ENCODE assay signal across 8 mouse cellular contexts in genomic region chr9:41378627-41379231, GRCm38 (mm10).
A peak's percentile ranks its signal among the peaks of the same experiment; 100 is the strongest.
DNase-seq lines count a peak whose midpoint lies in the region; ATAC-seq and TF ChIP-seq lines count a peak whose summit lies in the region.

No protein-coding gene starts in this region.

- no peaks in the 10 kb centered on the region for H3K36me3 ChIP-seq in heart, embryonic 10.5 days
- no peaks in the 10 kb centered on the region for H3K36me3 ChIP-seq in forebrain, postnatal 0 days (ENCODE audit: insufficient read depth)
- no peaks in the 10 kb centered on the region for H3K36me3 ChIP-seq in midbrain, embryonic 15.5 days (replicated peaks)

- no peaks in the 10 kb centered on the region for H3K27me3 ChIP-seq in heart, embryonic 10.5 days (ENCODE audit: insufficient read depth, poor library complexity, severe bottlenecking)
- no peaks in the 10 kb centered on the region for H3K27me3 ChIP-seq in forebrain, postnatal 0 days (ENCODE audit: insufficient read depth, low read length)
- no peaks in the 10 kb centered on the region for H3K27me3 ChIP-seq in midbrain, embryonic 15.5 days (replicated peaks)

- TF ChIP-seq POLR2A in brain, embryonic 14.5 days (IDR thresholded peaks at IDR 0.05; ENCODE audit: borderline replicate concordance, extremely low read depth, insufficient read depth, insufficient read length, poor library complexity, severe bottlenecking) = no peak

- no peak for TF ChIP-seq CTCF in brain, embryonic 14.5 days (IDR thresholded peaks at IDR 0.05; ENCODE audit: borderline replicate concordance, extremely low read depth, insufficient read depth, insufficient read length)
- no peak for TF ChIP-seq CTCF in forebrain, postnatal 0 days (IDR thresholded peaks at IDR 0.05; ENCODE audit: low read depth)

- H3K27ac ChIP-seq in heart, embryonic 10.5 days = peak overlapping the region; percentile 69
- peak overlapping the region; percentile 99 for H3K27ac ChIP-seq in forebrain, postnatal 0 days (ENCODE audit: low read depth, low read length)
- peak overlapping the region; percentile 99 for H3K27ac ChIP-seq in midbrain, embryonic 15.5 days

- H3K9ac ChIP-seq in forebrain, postnatal 0 days = peak overlapping the region; percentile 92
- peak overlapping the region; percentile 64 for H3K9ac ChIP-seq in midbrain, embryonic 15.5 days

- peak overlapping the region; percentile 70 for H3K4me2 ChIP-seq in forebrain, postnatal 0 days (ENCODE audit: low read depth)
- peak overlapping the region; percentile 60 for H3K4me2 ChIP-seq in midbrain, embryonic 15.5 days

- 61% methylated on average over 10 of the region's 10 CpGs for WGBS in heart, embryonic 10.5 days
- WGBS in forebrain, postnatal 0 days = 11% methylated on average over 10 of the region's 10 CpGs
- WGBS in midbrain, embryonic 15.5 days = 4% methylated on average over 10 of the region's 10 CpGs

- H3K4me3 ChIP-seq in heart, embryonic 10.5 days = no peak overlapping the region
- H3K4me3 ChIP-seq in forebrain, postnatal 0 days (ENCODE audit: low read depth, low read length) = peak overlapping the region; percentile 45
- peak overlapping the region; percentile 37 for H3K4me3 ChIP-seq in midbrain, embryonic 15.5 days

- peaks cover 43% of the 10 kb centered on the region for H3K4me1 ChIP-seq in heart, embryonic 10.5 days
- H3K4me1 ChIP-seq in forebrain, postnatal 0 days (ENCODE audit: insufficient read depth) = peaks cover 29% of the 10 kb centered on the region
- H3K4me1 ChIP-seq in midbrain, embryonic 15.5 days = peaks cover 50% of the 10 kb centered on the region

- intact Hi-C loops in heart, postnatal 10 days (cut with DNase I) = loop anchor here (5.0 kb wide), 1 partner anchor 84 kb away; no protein-coding TSS in a partner anchor

- DNase-seq in heart, embryonic 10.5 days (ENCODE audit: low spot score) = no peak
- no peak for DNase-seq in heart, postnatal 10 days
- DNase-seq in brain, embryonic 14.5 days (ENCODE audit: low read depth) = peak; percentile 85
- peak; percentile 69 for DNase-seq in forebrain, postnatal 0 days
- DNase-seq in adrenal gland, adult 2 months = no peak
- DNase-seq in testis, postnatal 14 days (ENCODE audit: low spot score) = no peak
- DNase-seq in cerebellum, adult 9-10 months = no peak

- H3K9me3 ChIP-seq in heart, embryonic 10.5 days = no peaks in the 10 kb centered on the region
- no peaks in the 10 kb centered on the region for H3K9me3 ChIP-seq in forebrain, postnatal 0 days (ENCODE audit: low read length)
- no peaks in the 10 kb centered on the region for H3K9me3 ChIP-seq in midbrain, embryonic 15.5 days

- ATAC-seq in forebrain, postnatal 0 days = no peak
- peak; percentile 31 for ATAC-seq in midbrain, embryonic 15.5 days (replicated peaks)

Comparison
In these comparisons a context has a peak if more than half of its experiments do, and no peak if none do; other contexts are left out.
1. DNase-seq: peak in brain, embryonic 14.5 days (single experiment) and forebrain, postnatal 0 days (single experiment); none in heart, embryonic 10.5 days (single experiment), heart, postnatal 10 days (0 of 2), adrenal gland, adult 2 months (single experiment), testis, postnatal 14 days (single experiment) and cerebellum, adult 9-10 months (single experiment).
2. Peak in every context shown above with its lines, with median percentiles within 50 percentile points of each other: H3K27ac ChIP-seq.